Mouse (Mus musculus): ENCODE results near the gene Maneal.

DNA sequence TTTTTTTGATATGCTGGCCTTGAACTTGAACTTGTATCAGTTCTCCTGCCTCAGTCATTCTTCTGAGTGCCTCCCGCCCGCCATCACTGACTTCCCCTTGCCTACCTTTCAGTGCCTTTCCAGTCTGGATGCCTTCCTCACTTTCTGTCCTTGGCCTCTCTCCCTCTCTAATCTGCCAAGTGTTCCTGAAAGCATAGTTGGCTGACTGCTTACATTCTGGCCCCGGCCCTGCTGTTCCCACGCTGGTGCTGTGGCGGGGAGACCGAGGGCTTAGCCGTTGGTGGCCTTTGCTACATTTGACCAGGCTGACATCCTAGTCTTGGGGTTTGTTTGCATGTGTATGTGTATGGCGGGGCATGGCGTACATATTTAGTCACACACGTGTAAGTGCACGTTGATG is 46.1 kb downstream of the Maneal start:
- TF ChIP-seq CTCF (IDR thresholded peaks at IDR 0.05 in 2 of 3, conservative IDR thresholded peaks at IDR 0.05 in 1 of 3; ENCODE audit: control insufficient read depth in 1 of 3, insufficient read depth in 1 of 3, low read depth in 2 of 3, low read length in 3 of 3, poor library complexity in 1 of 3, severe bottlenecking in 1 of 3) (no peak), POLR2A (IDR thresholded peaks at IDR 0.05; ENCODE audit: control insufficient read depth in 1 of 2, insufficient read depth in 1 of 2, low read depth in 1 of 2, low read length in 2 of 2, poor library complexity in 1 of 2) (no peak), ZC3H11A (IDR thresholded peaks at IDR 0.05; ENCODE audit: low read depth, low read length) (no peak)

Measured in MEL (cell line).